Mouse (Mus musculus): ENCODE results near the gene Nme9.

GRCm38 (mm10) chr9:99487126-99487695, 35.9 kb downstream of the Nme9 start:
- no peak for TF ChIP-seq CTCF (IDR thresholded peaks at IDR 0.05; ENCODE audit: low read depth)
- no peak for TF ChIP-seq EP300 (IDR thresholded peaks at IDR 0.05; ENCODE audit: low read depth)

Measured in liver, embryonic 14.5 days (tissue).